In genomic region chr4:102783063-102783748, GRCm38 (mm10) we compare ENCODE assay signal across 11 mouse cellular contexts. TPM values are rescaled to one million over a fixed set of nuclear protein-coding genes. Genes with fewer than 3 reads are reported as not detected.
DNase-seq lines count a peak whose midpoint lies in the region; ATAC-seq and TF ChIP-seq lines count a peak whose summit lies in the region.
"Had no signal": no experiment of that assay in that cellular context is flagged by ENCODE, and none has a peak within 500 bp of the region (broad histone marks: within the 10 kb centered on the region; RNA-seq: fewer than 3 reads in every experiment).

No protein-coding gene starts in this region.

- no peaks in the 10 kb centered on the region for H3K4me1 ChIP-seq in hindbrain, embryonic 14.5 days (replicated peaks; ENCODE audit: control insufficient read depth, insufficient read depth, low read length)
- peaks cover 4% of the 10 kb centered on the region; the same call in 1 of the 2 replicates for H3K4me1 ChIP-seq in hindbrain, embryonic 12.5 days
- peaks cover 33% of the 10 kb centered on the region for H3K4me1 ChIP-seq in cerebellum, adult 2 months (ENCODE audit: control insufficient read depth, insufficient read depth, low read length)
- H3K4me1 ChIP-seq in midbrain, embryonic 14.5 days (ENCODE audit: control insufficient read depth, insufficient read depth, low read length): no peaks in the 10 kb centered on the region
- H3K4me1 ChIP-seq: stomach, embryonic 15.5 days had no signal

- H3K4me3 ChIP-seq in hindbrain, embryonic 14.5 days (replicated peaks; ENCODE audit: low read length): no peak overlapping the region
- no peak overlapping the region for H3K4me3 ChIP-seq in hindbrain, embryonic 12.5 days
- no peak overlapping the region for H3K4me3 ChIP-seq in cerebellum, adult 2 months (replicated peaks; ENCODE audit: insufficient read depth, low read depth, low read length)
- no peak overlapping the region for H3K4me3 ChIP-seq in midbrain, embryonic 14.5 days (replicated peaks; ENCODE audit: low read depth, low read length)
- H3K4me3 ChIP-seq: forebrain, embryonic 12.5 days; myocyte; stomach, embryonic 15.5 days had no signal

- H3K36me3 ChIP-seq in hindbrain, embryonic 14.5 days (replicated peaks; ENCODE audit: control insufficient read depth, insufficient read depth): no peaks in the 10 kb centered on the region
- 0 out of 2 replicates have a peak, but pooled peaks cover 2% of the 10 kb centered on the region for H3K36me3 ChIP-seq in hindbrain, embryonic 12.5 days
- H3K36me3 ChIP-seq in midbrain, embryonic 14.5 days (ENCODE audit: control insufficient read depth, insufficient read depth, low read length): no peaks in the 10 kb centered on the region
- H3K36me3 ChIP-seq: forebrain, embryonic 12.5 days; stomach, embryonic 15.5 days had no signal

- no peak for TF ChIP-seq CTCF in cerebellum, adult 2 months (IDR thresholded peaks at IDR 0.05; ENCODE audit: borderline replicate concordance, insufficient read depth, low read depth, low read length)

- WGBS in hindbrain, embryonic 14.5 days: 72% methylated on average over 7 of the region's 7 CpGs
- 80% methylated on average over 7 of the region's 7 CpGs for WGBS in hindbrain, embryonic 12.5 days
- 8% methylated on average over 7 of the region's 7 CpGs for WGBS in cerebellum, adult 2 months
- WGBS in midbrain, embryonic 14.5 days: 77% methylated on average over 7 of the region's 7 CpGs

- intact Hi-C loops in left cerebral cortex, postnatal 10 days (cut with DNase I): loop anchor here (5.0 kb wide), 1 partner anchor 59 kb away; no protein-coding TSS in a partner anchor

- no peaks in the 10 kb centered on the region for H3K27me3 ChIP-seq in hindbrain, embryonic 14.5 days (ENCODE audit: control insufficient read depth, insufficient read depth, low read length)
- no peaks in the 10 kb centered on the region for H3K27me3 ChIP-seq in hindbrain, embryonic 12.5 days
- no peaks in the 10 kb centered on the region for H3K27me3 ChIP-seq in cerebellum, adult 2 months (ENCODE audit: control insufficient read depth, insufficient read depth, low read length)
- no peaks in the 10 kb centered on the region for H3K27me3 ChIP-seq in midbrain, embryonic 14.5 days (ENCODE audit: control insufficient read depth, insufficient read depth, low read length)
- H3K27me3 ChIP-seq: forebrain, embryonic 12.5 days; stomach, embryonic 15.5 days had no signal

- H3K9me3 ChIP-seq in hindbrain, embryonic 14.5 days (ENCODE audit: control insufficient read depth, low read length): no peaks in the 10 kb centered on the region
- no peaks in the 10 kb centered on the region for H3K9me3 ChIP-seq in hindbrain, embryonic 12.5 days (replicated peaks)
- H3K9me3 ChIP-seq in midbrain, embryonic 14.5 days (ENCODE audit: control insufficient read depth, low read length): no peaks in the 10 kb centered on the region
- H3K9me3 ChIP-seq: forebrain, embryonic 12.5 days; stomach, embryonic 15.5 days had no signal

- no peak for DNase-seq in hindbrain, embryonic 14.5 days (ENCODE audit: low spot score)
- peak; percentile 61 for DNase-seq in adrenal gland, postnatal 14 days
- peak; percentile 72 to 81 for DNase-seq in cerebellum, adult 2 months
- DNase-seq in left cerebral cortex, postnatal 10 days (ENCODE audit: extremely low spot score in 1 of 2, low spot score in 2 of 2): peak; percentile 35 to 53
- DNase-seq in spleen, postnatal 14 days (ENCODE audit: low spot score in 2 of 2): no peak
- no peak for DNase-seq in natural killer cell, adult 2 months (ENCODE audit: low spot score in 2 of 2)
- DNase-seq in midbrain, embryonic 14.5 days: no peak

- ATAC-seq in hindbrain, embryonic 14.5 days (ENCODE audit: low FRiP score): 0 out of 2 replicates have a peak, but pooled peaks have one; percentile 42
- ATAC-seq in hindbrain, embryonic 12.5 days (ENCODE audit: low FRiP score): no peak
- no peak for ATAC-seq in midbrain, embryonic 14.5 days (ENCODE audit: low FRiP score, low TSS enrichment)

- no peak for TF ChIP-seq POLR2A in cerebellum, adult 2 months (IDR thresholded peaks at IDR 0.05; ENCODE audit: borderline replicate concordance, insufficient read depth, low read length)

- H3K27ac ChIP-seq in hindbrain, embryonic 14.5 days: no peak overlapping the region
- H3K27ac ChIP-seq in hindbrain, embryonic 12.5 days: no peak overlapping the region
- peak overlapping the region; percentile 18; the same call in 1 of the 2 replicates for H3K27ac ChIP-seq in cerebellum, adult 2 months (ENCODE audit: insufficient read depth, low read length)
- H3K27ac ChIP-seq in midbrain, embryonic 14.5 days (replicated peaks; ENCODE audit: low read depth, low read length): no peak overlapping the region
- H3K27ac ChIP-seq: forebrain, embryonic 12.5 days; stomach, embryonic 15.5 days had no signal

- no peak overlapping the region for H3K9ac ChIP-seq in hindbrain, embryonic 14.5 days
- H3K9ac ChIP-seq in hindbrain, embryonic 12.5 days: no peak overlapping the region
- no peak overlapping the region for H3K9ac ChIP-seq in midbrain, embryonic 14.5 days (replicated peaks; ENCODE audit: low read length)
- H3K9ac ChIP-seq: forebrain, embryonic 12.5 days; stomach, embryonic 15.5 days had no signal

- H3K4me2 ChIP-seq in hindbrain, embryonic 14.5 days (replicated peaks): no peak overlapping the region
- H3K4me2 ChIP-seq in hindbrain, embryonic 12.5 days (replicated peaks): no peak overlapping the region
- H3K4me2 ChIP-seq in midbrain, embryonic 14.5 days (ENCODE audit: low read length): no peak overlapping the region
- H3K4me2 ChIP-seq: forebrain, embryonic 12.5 days; stomach, embryonic 15.5 days had no signal

RNA-seq across cellular contexts. Expression of gene Sgip1, which starts 42.1 kb away (rescaled TPM):
- 64.6 and 68.3 TPM in 2 replicates for polyA plus RNA-seq in hindbrain, embryonic 14.5 days (2014; fragmentation: Nextera tagmentation; extraction: Ambion mirVana)
- 42.4 and 46.3 TPM in 2 replicates for polyA plus RNA-seq in hindbrain, embryonic 12.5 days (2016; fragmentation: Nextera tagmentation; extraction: Ambion mirVana)
- 8.2 and 14.1 TPM in 2 replicates for total RNA-seq in adrenal gland, postnatal 14 days (2021)
- polyA plus RNA-seq in cerebellum, adult 2 months (2012; rRNA removed): 69.5 and 71.8 TPM in 2 replicates
- total RNA-seq in left cerebral cortex, postnatal 10 days (2021): 100 to 1,000 TPM; 279 to 302 TPM
- 67.0 and 70.8 TPM in 2 replicates for polyA plus RNA-seq in midbrain, embryonic 14.5 days (2014; fragmentation: Nextera tagmentation; extraction: Ambion mirVana)

Comparison
In these comparisons a context has a peak if more than half of its experiments do, and no peak if none do; other contexts are left out.
1. DNase-seq: peak in adrenal gland, postnatal 14 days (single experiment), cerebellum, adult 2 months (2 of 2) and left cerebral cortex, postnatal 10 days (2 of 2); none in hindbrain, embryonic 14.5 days (single experiment), spleen, postnatal 14 days (0 of 2), natural killer cell, adult 2 months (0 of 2) and midbrain, embryonic 14.5 days (single experiment).